Mouse (Mus musculus) bone marrow, adult 2 months (tissue): ENCODE data around the gene Copz2. TPM values are rescaled to one million over a fixed set of nuclear protein-coding genes. Genes with fewer than 3 reads are reported as not detected.

Experiments
- H3K27ac ChIP-seq: fragments of 200-500 bp; 2 replicates; pipeline ENCODE4 v1.5.1; 2012; ENCODE audit warnings: low read depth, mild to moderate bottlenecking, control low read depth, inconsistent platforms, low read length; ENCODE audit not compliant: control insufficient read depth, poor library complexity, insufficient read depth
- H3K4me1 ChIP-seq: fragments of 200-500 bp; 2 replicates; pipeline ENCODE4 v1.6.1; 2011; ENCODE audit warnings: low read length; ENCODE audit not compliant: control insufficient read depth, insufficient read depth
- H3K4me3 ChIP-seq: fragments of 200-500 bp; replicated peaks from 2 replicates; pipeline ENCODE3; 2011; ENCODE audit warnings: mild to moderate bottlenecking, low read depth, low read length, control low read depth; ENCODE audit not compliant: control insufficient read depth
- CTCF ChIP-seq: fragments of 200-500 bp; IDR thresholded peaks from 2 replicates; pipeline ENCODE4 v1.5.1; 2011; ENCODE audit warnings: low read length, control low read depth; ENCODE audit not compliant: control insufficient read depth, insufficient read depth
- POLR2A ChIP-seq: fragments of 200-500 bp; IDR thresholded peaks from 2 replicates; pipeline ENCODE4 v1.6.1; 2011; ENCODE audit warnings: low read depth, mild to moderate bottlenecking, control low read depth, low read length, borderline replicate concordance; ENCODE audit not compliant: control insufficient read depth
- WGBS: fragments of 180-500 bp; shearing (Covaris S2); methylation state at CpG from one replicate; pipeline ENCODE4 v1.1.7; 2018; 5-methylcytosine and 5-hydroxymethylcytosine counted together
- polyA plus RNA-seq: library from polyadenylated mRNA; stranded (reverse); fragments of >200 nt; gene quantifications from 2 replicates; pipeline ENCODE4 v1.2.4, GENCODE M21; 2011; ENCODE audit warnings: low replicate concordance; ENCODE audit not compliant: missing spikeins, insufficient read depth, insufficient read length

The Copz2 gene
- polyA plus RNA-seq, 1 experiment = 19.2 TPM

DNA sequence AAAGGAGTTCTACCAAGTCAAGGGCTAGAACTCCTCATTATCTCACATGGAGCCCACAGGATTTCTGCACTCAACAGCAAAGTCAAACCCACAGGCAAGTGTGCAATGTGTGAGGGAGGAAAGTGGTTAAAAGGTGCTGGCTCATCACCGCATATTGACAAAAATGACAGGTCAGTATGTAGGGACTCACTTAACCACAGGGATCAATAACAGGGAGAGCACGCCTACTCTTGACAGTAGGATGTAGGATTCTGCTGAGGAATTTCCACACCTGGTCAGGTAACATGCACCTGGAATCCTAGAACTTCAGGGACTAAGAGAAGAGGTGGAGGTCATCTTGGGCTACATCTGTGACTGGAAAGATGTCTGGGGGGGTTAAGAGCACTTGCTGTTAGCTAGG is 33.8 kb upstream of the Copz2 start:
- TF ChIP-seq POLR2A (no peak), CTCF (no peak)
- no peak overlapping the region for H3K27ac ChIP-seq
- 93% methylated on average over 2 of the region's 2 CpGs for WGBS
- H3K4me3 ChIP-seq = no peak overlapping the region
- no peaks in the 10 kb centered on the region for H3K4me1 ChIP-seq

DNA sequence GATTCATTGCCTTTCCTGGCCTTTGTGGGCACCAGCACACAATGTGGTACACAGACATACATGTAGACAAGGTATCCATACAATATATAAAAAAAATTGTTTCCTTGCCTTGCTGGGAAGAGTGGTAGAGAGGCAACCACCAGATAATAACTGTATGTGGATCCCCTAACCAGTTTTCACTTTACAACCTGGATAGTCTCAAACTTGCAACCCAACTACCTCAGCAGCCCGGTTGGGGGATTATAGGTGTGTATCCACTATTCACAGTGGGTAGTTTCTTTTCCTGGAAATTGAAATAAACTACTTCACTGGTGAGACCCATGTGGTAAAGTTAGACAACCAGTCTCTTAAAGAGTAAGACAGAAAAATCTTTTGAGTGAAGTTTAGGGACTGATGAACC is 33.2 kb upstream of the Copz2 start:
- H3K27ac ChIP-seq = no peak overlapping the region
- no peak for TF ChIP-seq CTCF
- no peak for TF ChIP-seq POLR2A
- H3K4me1 ChIP-seq = no peaks in the 10 kb centered on the region
- 87% methylated on average over 1 of the region's 1 CpGs for WGBS
- no peak overlapping the region for H3K4me3 ChIP-seq

DNA sequence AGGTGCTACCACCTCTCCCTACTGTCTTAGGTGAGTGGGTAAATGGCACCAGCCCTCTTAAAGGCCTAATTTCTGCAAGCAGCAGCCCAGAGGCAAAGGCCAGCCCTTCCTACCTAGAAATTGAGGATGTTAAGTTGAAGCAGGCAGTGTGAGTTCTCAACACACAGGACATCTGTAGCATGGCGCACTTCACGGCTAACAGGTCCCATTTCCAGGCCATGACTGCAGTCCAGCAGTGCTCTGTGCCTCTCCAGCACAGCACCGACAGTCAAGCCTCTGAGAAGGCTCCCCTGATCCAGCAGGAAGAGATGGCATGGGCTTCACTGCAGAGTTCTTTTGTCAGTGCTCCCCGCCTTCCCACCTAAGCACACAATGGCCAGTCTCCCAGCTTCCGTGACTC is 32.7 kb upstream of the Copz2 start:
- Histone ChIP-seq H3K4me3 (no peak overlapping the region), H3K4me1 (no peaks in the 10 kb centered on the region), H3K27ac (no peak overlapping the region)
- 90% methylated on average over 5 of the region's 5 CpGs for WGBS
- no peak for TF ChIP-seq CTCF
- no peak for TF ChIP-seq POLR2A

DNA sequence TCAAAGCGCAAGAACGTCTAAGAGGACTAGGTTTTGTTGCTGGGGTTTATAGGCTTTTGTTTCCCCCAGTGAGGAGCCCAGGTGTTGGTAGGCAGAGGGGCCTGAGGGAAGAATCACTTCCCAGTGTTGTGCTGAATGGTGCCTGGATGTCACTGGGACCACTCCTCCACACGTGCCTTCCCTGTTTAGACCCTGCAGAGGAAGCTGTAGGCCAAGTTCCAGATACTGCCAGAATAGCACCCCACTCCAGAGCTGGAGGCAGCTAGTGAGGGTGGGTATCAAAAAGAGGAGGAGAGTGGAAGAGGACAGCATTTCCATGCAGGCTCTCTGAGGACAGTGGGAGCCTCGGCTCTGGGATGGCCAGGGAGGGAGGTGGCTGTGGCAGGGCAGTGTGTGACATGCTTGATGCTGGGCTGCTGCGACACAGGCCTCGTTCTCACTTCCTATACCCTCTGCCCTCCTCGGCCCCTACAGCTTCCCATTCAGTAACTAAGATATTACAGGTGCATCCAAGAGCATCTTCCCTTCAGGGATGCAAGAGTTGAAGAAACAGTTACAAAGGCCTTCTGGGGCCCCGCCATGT is 31.5 kb upstream of the Copz2 start:
- TF ChIP-seq CTCF (no peak), POLR2A (no peak)
- H3K4me3 ChIP-seq = no peak overlapping the region
- 87% methylated on average over 8 of the region's 8 CpGs for WGBS
- no peak overlapping the region for H3K27ac ChIP-seq
- H3K4me1 ChIP-seq = peaks cover 5% of the 10 kb centered on the region; the same call in 1 of the 2 replicates

DNA sequence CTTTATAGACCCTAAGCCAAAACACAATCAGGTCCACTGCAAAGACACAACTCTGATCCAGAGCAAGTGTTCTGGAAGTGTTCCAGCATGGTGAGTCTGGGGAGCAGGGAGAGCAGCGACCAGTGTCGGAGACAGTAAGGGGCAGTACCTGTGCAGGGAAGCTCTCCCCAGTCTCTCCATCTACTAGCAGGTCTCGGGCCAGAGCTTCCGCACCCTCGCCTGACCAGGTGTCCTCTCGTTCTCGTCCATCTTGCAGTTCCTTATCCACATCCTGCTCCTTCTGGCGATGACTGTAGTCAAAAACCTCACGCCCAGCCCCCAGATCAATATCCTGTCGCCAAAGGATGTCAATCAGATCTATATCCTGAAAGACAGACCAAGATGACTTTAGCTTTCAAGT is 27.7 kb upstream of the Copz2 start:
- Histone ChIP-seq H3K27ac (no peak overlapping the region), H3K4me3 (no peak overlapping the region), H3K4me1 (peaks cover 5% of the 10 kb centered on the region; the same call in 1 of the 2 replicates)
- TF ChIP-seq POLR2A (no peak), CTCF (no peak)
- 84% methylated on average over 10 of the region's 10 CpGs for WGBS

DNA sequence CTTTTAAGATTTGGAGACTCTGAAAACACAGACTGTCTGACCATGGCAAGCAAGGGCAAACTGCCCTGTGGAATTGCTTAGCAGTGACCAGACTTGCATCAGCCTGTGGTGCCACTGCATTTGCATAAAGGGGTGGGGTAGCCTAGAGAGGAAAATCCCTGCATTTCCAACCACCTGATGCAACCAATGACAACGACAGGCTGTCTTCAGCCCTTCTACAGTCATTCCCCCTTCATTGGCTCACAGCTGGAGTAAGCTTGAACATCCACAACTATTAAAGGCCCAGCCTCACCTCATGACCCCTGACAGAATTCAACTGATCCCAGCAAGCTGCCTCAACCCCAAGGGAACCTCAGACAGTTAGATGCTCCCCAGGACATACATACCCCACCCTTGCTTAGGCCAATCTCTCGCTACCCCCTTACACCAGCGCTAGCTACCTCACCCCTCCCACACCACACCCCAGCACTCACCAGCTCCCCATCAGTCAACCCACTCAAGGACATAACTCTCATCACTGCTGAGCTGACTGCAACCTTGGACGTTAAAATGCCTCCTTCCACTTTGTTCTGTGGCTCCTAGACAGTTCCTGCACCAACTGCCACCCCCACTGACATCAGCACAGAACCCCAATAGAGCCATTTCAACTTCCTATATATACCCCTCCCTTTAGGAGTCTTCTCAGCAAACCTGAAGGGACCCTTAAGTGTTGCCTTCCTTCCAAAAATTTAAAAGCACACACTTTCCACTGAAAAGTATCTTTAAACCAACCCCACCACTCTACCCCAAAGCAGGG is 26.8 kb upstream of the Copz2 start:
- no peak overlapping the region for H3K4me3 ChIP-seq
- WGBS = 37% methylated on average over 4 of the region's 4 CpGs
- H3K27ac ChIP-seq = no peak overlapping the region
- H3K4me1 ChIP-seq = peaks cover 5% of the 10 kb centered on the region; the same call in 1 of the 2 replicates
- TF ChIP-seq POLR2A (no peak), CTCF (no peak)

DNA sequence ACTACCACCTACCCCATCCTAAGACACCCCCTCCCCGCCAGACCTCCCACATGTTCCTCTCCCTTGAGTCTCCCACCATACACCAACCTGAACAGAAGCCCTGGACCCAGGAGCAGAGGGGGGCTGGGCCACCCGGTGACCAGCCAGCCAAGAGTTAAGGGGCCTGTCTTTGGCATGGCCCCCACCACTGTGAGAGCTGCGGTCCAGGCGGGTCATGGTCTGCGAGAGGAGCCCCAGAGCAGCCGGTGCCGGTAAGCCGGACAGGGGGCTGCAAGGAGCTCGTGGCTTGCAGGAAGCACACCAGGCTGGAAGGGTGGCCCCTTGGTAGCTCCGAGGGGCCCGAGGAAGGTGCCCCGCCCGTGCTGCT is 26.2 kb upstream of the Copz2 start:
- WGBS = 15% methylated on average over 13 of the region's 13 CpGs
- TF ChIP-seq CTCF = no peak
- TF ChIP-seq POLR2A = no peak
- Histone ChIP-seq H3K27ac (no peak overlapping the region; the same call in 1 of the 2 replicates), H3K4me3 (peak overlapping the region; percentile 6), H3K4me1 (peaks cover 5% of the 10 kb centered on the region; the same call in 1 of the 2 replicates)

DNA sequence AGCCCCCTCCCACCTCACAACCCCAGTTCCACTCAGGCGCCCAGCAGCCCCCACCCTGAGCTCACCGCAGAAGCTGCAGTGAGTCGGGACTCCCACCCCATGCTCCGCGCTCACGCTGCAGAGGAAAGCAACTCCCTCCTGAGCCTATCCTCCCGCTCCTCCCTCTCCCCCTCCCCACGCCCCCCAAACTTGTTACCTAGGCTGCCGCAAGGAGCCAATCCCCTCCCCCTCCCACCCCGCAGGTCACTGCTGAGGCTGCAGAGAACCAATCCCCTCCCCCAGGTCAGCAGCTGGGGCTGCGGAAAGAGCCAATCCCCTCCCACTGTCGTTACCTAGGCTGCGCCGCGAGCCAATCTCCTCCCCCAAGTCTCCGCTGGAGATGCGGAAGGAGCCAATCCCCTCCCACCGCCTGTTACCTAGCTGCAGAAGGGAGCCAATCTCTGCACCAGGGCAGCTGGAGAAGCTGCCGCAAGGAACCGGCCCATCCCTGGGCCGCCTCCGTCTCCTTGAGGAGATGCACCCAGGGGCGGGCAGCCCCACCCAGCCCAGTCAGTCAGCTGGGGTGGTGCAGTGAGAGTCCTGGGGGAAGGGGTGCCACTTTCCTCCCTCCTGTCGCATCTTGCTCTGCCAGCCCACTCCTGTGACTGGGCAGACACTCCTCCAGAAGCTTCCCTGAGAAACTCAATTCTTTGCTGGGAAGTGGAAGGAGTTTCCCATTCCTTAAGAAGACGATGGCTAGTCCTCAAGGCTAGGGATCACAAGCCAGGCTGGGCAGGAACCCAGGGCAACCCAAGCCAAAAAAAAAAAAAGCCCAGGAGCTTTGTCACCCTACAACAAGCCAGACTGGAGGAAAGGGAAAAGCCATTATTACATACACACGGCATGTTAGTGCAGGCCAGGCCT is 25.5 kb upstream of the Copz2 start:
- Histone ChIP-seq H3K27ac (peak overlapping the region; percentile 16; the same call in 1 of the 2 replicates), H3K4me1 (peaks cover 5% of the 10 kb centered on the region; the same call in 1 of the 2 replicates), H3K4me3 (peak overlapping the region; percentile 47)
- WGBS = 4% methylated on average over 26 of the region's 26 CpGs
- TF ChIP-seq CTCF (no peak), POLR2A (no peak)
